Mouse (Mus musculus) spleen, adult 2 months (tissue): Measurements from ENCODE around the gene Tbc1d10b.

Experiments used
- CTCF ChIP-seq: fragments of 200-500 bp; IDR thresholded peaks from 2 replicates; pipeline ENCODE4 v1.5.1; 2011; ENCODE audit warnings: mild to moderate bottlenecking, inconsistent platforms; ENCODE audit not compliant: insufficient read depth, insufficient read length, insufficient replicate concordance; ENCODE audit errors: extremely low read depth
- POLR2A ChIP-seq: fragments of 200-500 bp; IDR thresholded peaks from 2 replicates; pipeline ENCODE4 v1.6.1; 2011; ENCODE audit warnings: low read depth, low read length, inconsistent platforms

GRCm38 (mm10) chr7:127233368-127233749, 25.1 kb upstream of the Tbc1d10b start:
- TF ChIP-seq POLR2A (no peak), CTCF (no peak)
